Mouse (Mus musculus) kidney, postnatal 25 days (tissue): ENCODE measurements around the gene Nsmce3.
A peak's percentile ranks its signal among the peaks of the same experiment; 100 is the strongest.

ENCODE experiments used
- DNase-seq, 2 experiments: peaks; one replicate each; pipeline ENCODE4 v3.0.0; 2021; ENCODE audit warnings: mixed read lengths in 2 of 2

The Nsmce3 gene

GRCm38 (mm10) chr7:64872743-64873241, at the start of gene Nsmce3:
Gene Nsmce3, minus strand, starts transcription at chr7:64872997.
- peak; percentile 97 for DNase-seq

DNA sequence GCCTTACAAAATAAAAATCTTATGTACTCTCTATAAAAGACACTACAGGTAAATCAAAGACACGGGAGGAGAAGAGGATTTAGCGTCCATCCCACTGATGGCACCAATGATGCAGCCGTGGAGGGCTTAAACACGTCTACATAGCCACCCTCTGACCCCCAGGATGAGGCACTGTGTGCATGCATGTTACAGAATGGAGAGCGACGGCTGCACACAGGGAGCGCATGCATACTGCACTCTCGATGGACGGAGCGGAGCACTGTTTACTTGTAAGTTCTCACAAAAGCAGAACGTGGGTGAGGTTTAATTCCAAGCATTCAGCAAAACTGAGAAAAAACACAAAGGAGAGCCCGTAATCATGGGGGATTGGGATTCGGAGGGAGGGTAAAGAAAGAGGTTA, 48.4 kb upstream of the Nsmce3 start:
- DNase-seq = no peak

DNA sequence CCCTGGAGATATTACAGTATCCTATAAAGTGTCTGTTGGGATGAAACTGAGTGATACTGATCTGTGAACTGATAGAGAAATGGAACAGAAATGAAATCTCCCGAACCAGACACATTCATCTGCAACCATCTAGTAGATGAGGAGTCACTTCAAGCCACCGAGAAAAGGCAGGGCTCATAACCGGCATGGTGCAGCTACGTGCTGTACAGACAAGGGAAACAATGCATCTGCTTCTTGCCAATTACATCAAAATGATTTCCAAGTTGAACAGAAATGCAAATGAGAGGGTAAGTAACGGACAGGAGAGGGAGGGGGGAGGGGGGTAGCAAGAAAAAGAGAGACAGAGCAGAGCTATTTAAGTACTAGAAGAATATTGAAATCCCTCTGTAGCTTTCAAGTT, 47.9 kb upstream of the Nsmce3 start:
- no peak for DNase-seq

- no peak for DNase-seq
These were observed 43.9 kb upstream of the Nsmce3 start for GRCm38 (mm10) chr7:64916654-64917053.

DNA sequence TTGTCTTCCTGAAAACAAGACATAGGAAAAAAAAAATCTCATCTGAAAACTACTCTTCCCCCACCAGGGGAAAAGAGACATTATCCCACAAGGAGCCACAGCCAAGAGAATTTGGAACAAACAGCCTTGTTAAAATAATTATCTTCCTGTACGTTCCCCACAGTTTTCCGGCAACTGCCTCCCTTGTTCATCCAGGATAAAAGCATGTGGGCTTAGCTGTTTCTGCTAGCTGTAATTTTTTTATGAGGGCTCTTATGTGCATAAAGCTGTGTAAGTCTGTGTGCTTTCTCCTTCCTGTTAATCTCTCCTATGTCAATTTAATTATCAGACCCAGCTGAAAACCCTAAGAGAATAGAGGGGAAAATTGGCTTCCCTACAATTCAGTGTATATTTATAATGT, 42.3 kb upstream of the Nsmce3 start:
- no peak for DNase-seq

DNA sequence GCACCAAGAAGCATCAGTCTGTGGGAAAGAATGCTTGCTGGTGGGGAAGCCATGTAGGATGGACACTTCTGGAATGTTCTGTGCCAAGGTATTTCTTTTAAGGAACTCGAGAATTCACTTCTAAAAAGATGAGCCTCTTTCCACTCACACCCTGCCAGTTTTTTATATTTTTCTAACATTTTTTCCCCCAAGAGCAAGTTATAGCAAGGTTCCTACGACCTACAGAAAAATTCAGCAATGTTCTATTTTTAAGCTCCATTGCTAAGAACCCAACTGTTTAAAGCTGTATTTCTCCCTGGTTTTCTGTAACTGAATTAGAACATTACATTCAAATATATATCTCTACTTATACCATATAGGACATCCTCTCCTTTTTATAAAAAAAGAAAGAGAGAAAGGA, 39.1 kb upstream of the Nsmce3 start:
- no peak for DNase-seq

GRCm38 (mm10) chr7:64910208-64910607, 37.4 kb upstream of the Nsmce3 start:
- no peak for DNase-seq

DNA sequence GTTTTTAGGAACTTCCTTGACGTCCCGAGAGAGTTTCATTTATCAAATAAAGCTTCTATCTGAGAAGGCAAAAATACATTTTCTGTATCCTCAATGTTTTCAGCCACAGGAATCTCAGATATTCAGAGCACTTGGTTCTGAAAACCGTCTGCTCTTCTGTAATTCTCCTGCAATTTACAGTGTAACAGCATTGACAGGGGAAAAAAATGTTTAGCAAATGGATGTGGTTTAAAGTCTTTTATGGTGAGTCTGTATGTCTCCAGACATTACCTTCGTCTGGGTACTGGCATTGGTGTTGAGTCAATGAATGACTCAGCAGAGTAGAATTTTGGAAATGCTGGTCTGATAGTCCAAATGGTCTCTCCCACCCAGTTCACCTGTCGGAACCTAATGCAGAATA, 34.2 kb upstream of the Nsmce3 start:
- no peak for DNase-seq

DNA sequence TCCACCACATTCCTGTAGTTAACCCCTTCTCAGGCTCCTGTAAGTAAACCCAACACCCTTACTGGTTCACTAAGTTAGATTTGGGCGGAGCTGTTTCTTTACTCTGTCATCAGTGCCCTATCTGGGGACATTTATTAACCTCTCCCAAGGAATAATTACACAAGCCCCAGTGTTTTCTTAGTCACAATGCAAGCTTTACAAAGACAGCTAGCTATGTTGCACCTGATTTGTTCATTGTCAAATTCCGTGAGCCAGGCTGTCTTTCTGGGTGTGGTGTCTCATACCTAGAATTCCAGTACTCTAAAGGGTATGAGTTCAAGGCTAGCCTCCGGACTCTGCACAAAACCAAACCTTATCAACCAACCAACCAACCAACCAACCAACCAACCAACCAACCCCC, 32.7 kb upstream of the Nsmce3 start:
- DNase-seq = no peak

DNA sequence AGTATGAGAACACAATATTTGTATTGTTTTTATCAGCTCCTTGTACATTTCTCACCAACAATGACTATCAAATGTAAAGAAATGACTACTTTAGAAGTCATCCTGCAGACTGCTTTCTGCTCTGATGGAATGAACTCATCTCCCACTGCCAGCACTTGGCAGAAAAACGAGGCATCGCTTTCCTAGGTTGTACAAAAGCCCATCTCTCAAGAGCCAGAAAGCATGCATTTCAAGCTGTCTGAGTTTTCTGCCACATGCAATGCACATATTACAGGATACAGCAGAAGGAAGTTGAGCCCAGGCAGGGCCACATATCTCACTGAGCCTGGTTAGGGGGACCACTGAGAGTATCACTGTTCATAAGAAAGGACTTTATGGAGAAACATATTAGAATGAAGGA, 27.5 kb upstream of the Nsmce3 start:
- no peak for DNase-seq

DNA sequence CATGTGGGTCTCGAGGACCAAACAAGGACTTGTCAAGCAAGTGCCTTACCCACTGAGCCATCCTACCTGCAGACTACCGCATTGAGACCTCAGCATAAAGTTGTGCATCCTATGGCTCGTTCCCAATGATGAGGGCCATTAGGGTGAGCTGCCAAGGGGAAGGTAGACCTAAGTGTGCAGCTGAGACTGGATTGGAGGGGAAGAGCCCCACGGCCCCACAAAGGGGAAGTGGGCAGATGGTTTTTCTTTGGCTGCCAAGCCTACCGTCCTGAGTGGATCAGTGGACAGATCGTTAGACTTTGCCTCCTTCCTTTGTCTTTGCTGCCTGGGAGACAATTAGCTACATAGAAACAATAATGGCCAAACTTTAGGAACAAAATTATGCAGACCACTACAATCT, 23.8 kb upstream of the Nsmce3 start:
- DNase-seq = no peak

GRCm38 (mm10) chr7:64895685-64896101, 22.9 kb upstream of the Nsmce3 start:
- no peak for DNase-seq

- DNase-seq = no peak
These were observed 18.3 kb upstream of the Nsmce3 start for GRCm38 (mm10) chr7:64891139-64891538.

DNA sequence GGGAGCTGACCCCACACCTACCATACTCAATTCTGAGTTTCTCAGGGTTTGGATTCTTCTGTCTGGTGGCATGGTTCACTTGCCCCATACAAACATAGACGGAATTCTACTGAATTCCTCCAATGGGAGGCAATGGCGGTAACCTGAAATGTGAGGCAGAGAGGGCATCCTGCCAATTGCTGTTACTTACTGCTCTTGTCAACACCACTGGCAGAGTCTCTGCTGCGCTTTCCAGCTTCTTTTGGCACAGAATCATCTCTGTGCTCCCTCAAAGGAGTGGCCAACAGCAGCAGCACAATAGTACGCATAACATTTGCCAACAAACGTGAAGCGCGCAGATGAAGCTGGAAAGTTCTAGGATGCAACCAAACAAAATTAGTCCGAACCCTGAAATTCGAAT, 17.1 kb upstream of the Nsmce3 start:
- DNase-seq = peak in 1 of 2 experiments; percentile 2

DNA sequence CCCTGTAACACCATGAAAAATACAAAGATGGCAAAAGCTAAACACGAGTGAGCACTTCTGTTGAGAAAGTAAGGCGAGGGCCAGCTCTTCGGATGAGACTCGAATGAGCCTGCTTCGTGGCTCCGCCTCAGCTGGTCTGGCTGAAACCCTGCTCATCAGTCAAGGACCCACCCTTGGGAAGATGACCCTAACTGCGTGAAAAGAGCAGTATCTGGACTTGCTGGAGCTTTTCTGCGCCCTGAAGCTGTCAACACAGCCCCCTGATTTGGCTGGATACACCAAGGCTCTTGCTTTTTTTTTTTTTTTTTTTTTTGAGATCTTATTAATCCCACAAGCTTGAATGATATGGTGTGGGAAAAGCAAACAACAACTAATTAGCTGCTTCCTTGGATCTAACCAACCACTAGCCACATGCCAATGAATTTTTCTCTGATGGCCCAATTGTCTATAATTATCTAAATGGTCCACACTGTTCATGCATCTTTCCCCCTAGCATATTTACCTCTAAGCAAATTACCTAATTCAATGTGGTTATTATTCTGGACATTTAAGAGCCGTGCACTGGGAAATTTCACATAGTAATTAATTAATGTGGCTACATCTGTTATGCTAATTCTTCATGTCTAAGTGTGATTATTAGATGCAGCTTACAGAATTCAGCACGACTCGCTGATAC, 11.5 kb upstream of the Nsmce3 start:
- no peak for DNase-seq

DNA sequence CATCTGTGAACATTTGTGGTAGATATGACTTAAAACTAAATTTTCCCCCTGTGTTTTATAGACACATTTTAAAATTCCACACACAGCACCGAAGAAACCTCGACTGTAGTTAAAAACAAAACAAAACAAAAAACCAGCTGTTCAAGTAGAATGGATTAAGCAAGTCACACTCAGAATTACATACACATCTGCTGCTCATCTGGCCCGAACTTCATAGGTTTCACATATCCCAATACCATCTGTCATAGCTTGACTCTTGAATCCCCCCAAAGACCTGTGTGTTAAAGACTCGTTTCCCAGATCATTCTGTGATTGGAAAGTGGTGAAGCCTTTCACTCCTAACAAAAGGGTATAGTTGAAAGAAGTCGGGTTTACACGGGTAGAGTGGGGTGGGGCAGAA, 9.4 kb upstream of the Nsmce3 start:
- DNase-seq = no peak

DNA sequence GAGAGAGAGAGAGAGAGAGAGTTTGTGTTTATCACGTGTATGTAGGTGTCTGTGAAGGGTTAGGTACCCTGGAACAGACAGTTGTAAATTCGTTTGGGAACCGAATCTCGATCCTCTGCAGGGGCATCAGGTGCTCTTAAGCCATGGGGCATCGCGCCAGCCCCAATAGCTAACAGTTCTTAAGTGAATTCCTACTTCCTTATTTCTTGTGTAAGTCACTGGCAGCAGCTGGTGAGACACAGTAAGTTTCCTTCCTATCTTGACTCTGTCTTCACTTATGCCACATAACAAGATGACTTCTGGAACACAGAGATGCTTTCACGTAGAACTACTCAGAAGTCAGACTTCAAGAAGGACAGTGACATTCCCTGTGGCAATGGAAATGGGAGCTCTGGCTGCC, 8.6 kb upstream of the Nsmce3 start:
- no peak for DNase-seq

DNA sequence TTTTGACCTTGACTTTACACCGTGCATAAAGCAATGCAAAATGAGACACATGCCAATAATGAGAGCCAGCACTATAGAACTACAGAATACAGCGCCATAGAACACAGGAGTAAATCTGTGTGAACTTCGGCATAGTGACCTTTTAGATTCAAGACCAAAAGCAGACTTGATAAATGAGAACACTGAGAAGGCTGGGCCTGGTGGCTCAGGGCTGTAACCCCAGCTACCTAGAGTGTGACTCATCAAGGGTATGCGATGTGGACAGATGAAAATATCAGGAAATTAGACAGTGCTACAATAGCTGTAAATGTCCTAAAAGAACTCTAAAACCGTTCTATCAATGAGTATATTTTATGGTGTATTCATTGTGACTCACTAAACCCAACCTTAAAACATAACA, 7.6 kb upstream of the Nsmce3 start:
- no peak for DNase-seq

- DNase-seq = no peak
These were observed 2.1 kb upstream of the Nsmce3 start for GRCm38 (mm10) chr7:64874941-64875340.

DNA sequence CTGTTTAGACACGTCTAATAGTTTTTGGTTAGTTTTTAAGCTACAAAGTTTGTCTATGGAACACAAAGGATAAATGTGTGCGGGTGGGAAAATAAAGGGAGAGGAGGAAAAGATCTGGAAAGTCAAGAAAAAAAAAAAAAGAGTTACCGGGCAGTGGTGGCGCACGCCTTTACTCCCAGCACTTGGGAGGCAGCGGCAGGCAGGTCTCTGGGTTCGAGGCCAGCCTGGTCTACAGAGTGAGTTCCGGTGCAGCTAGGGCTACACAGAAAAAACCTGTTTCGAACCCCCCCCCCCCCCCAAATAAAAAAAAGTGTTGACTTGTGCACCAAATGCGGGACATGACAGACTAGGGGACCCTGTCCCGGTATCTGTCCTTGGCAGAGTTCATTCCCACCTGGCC, 469 bp upstream of the Nsmce3 start:
- DNase-seq = peak; percentile 3 to 38

DNA sequence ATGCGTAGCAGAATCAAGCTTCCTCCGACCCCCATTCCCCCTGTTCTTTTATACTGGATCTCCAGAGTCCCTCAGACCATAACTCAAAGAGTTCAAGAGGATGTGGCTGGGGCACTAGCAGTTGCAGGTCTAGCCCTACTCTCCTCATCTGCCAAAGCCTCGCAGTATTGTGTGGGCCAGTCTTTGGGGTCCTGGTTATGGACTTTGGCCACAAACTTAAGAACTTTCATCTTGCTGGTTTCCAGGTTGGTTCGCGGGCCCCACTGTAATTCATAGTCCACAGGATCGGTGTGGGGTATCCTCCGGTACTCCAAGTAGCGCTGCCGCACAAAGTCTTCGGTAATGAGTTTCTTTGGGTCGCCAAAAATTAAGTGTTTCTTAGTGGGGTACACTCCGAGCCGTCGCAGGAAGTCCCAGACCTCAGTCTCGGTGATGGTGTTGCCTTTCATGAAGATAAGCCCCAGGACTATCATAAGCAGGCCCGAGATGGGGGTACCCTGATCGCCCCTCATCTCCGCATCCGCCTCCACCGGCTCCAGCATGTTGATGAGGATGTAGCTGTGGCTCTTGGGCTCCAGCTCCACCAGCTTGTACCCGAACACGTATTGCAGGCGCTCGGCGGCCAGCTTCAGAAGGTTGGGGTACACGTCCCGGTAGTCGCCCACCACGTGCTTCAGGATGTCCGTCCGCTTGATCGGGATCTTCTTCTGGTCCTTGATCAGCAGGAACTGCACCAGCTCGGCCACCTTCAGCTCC, 632 bp downstream of the Nsmce3 start:
- peak in 1 of 2 experiments; percentile 1 for DNase-seq

GRCm38 (mm10) chr7:64869549-64870065, 3.2 kb downstream of the Nsmce3 start:
- no peak for DNase-seq

- DNase-seq = no peak
These were observed 9.3 kb downstream of the Nsmce3 start for GRCm38 (mm10) chr7:64863538-64863937.

- DNase-seq = no peak
These were observed 9.8 kb downstream of the Nsmce3 start for GRCm38 (mm10) chr7:64862978-64863377.
